Mouse (Mus musculus) limb, embryonic 15.5 days (tissue): ENCODE data around the gene Rbpj. TPM values are rescaled to one million over a fixed set of nuclear protein-coding genes. Genes with fewer than 3 reads are reported as not detected.

Source experiments
- ATAC-seq: fragments of 200-750 bp; cut with Nextera tagmentation; 2 replicates; pipeline ENCODE4 v1.8.0; 2017; ENCODE audit warnings: low read depth, moderate TSS enrichment; ENCODE audit not compliant: insufficient number of reproducible peaks, low FRiP score, low TSS enrichment
- H3K27ac ChIP-seq: fragments of 300-500 bp; sonication (generic); 2 replicates; pipeline ENCODE4 v1.5.1; 2015; ENCODE audit warnings: moderate library complexity, mild to moderate bottlenecking, inconsistent platforms
- H3K27me3 ChIP-seq: fragments of 300-500 bp; sonication (generic); 2 replicates; pipeline ENCODE4 v1.6.1; 2015; ENCODE audit warnings: inconsistent platforms
- H3K36me3 ChIP-seq: fragments of 300-500 bp; sonication (generic); 2 replicates; pipeline ENCODE4 v1.6.1; 2015; ENCODE audit warnings: inconsistent platforms
- H3K4me1 ChIP-seq: fragments of 300-500 bp; sonication (generic); 2 replicates; pipeline ENCODE4 v1.6.1; 2015; ENCODE audit warnings: inconsistent platforms
- H3K4me2 ChIP-seq: fragments of 300-500 bp; sonication (generic); 2 replicates; pipeline ENCODE4 v1.6.1; 2015; ENCODE audit warnings: mild to moderate bottlenecking, inconsistent platforms
- H3K4me3 ChIP-seq: fragments of 300-500 bp; sonication (generic); 2 replicates; pipeline ENCODE4 v1.5.1; 2015; ENCODE audit warnings: mild to moderate bottlenecking, inconsistent platforms
- H3K9ac ChIP-seq: fragments of 300-500 bp; sonication (generic); 2 replicates; pipeline ENCODE4 v1.6.1; 2015; ENCODE audit warnings: inconsistent platforms
- H3K9me3 ChIP-seq: fragments of 300-500 bp; sonication (generic); 2 replicates; pipeline ENCODE4 v1.6.1; 2016; ENCODE audit warnings: inconsistent platforms
- WGBS: fragments of 180-500 bp; shearing (Covaris S2); methylation state at CpG from one replicate; pipeline ENCODE4 v1.1.7; 2015; 5-methylcytosine and 5-hydroxymethylcytosine counted together
- polyA plus RNA-seq: library from polyadenylated mRNA; unstranded; fragments of >200 nt; fragmentation: Nextera tagmentation; extraction: Ambion mirVana; gene quantifications from 2 replicates; pipeline ENCODE4 v1.2.1, GENCODE M21; 2015

Gene Rbpj
- polyA plus RNA-seq, 1 experiment from 2014 or later: 36.5 TPM

GRCm38 (mm10) chr5:53589172-53589960, 123.4 kb downstream of the Rbpj start:
- peak; percentile 88 for ATAC-seq
- Histone ChIP-seq H3K27me3 (no peaks in the 10 kb centered on the region), H3K4me3 (peak overlapping the region; percentile 89), H3K9ac (peak overlapping the region; percentile 98), H3K36me3 (no peaks in the 10 kb centered on the region), H3K4me2 (peak overlapping the region; percentile 96), H3K4me1 (peaks cover 27% of the 10 kb centered on the region), H3K27ac (peak overlapping the region; percentile 99), H3K9me3 (no peaks in the 10 kb centered on the region)
- under 1% methylated on average over 72 of the region's 72 CpGs for WGBS

DNA sequence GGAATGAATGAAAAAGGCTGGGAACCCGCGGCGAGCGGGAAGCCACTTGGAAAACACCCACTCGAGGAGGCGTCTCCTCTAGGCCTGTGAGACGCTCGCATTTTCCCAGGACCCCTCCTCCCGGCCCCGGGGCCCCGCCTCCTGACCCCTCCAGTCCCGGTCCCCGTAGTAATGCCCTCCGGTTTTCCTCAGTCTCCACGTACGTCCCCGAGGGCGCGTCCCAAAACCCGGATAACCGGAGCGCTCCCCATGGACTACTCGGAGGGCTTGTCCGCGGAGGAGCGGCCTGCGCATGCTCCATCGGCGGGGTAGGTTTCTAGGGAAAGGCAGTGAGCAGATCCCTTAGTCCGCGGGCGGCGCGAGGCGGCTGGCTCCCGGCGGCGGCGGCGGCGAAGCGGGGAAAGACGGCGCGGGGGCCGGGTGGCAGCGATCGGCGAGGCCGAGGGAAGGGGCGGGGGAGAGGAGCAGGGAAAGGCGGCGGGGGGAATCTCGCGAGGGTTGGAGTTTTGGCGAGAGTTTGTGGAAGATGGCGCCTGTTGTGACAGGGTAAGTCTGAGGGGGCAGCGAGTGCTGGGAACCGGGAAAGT, 124.3 kb downstream of the Rbpj start:
- Histone ChIP-seq H3K9ac (peak overlapping the region; percentile 98), H3K36me3 (no peaks in the 10 kb centered on the region), H3K4me1 (peaks cover 29% of the 10 kb centered on the region), H3K9me3 (no peaks in the 10 kb centered on the region), H3K27me3 (no peaks in the 10 kb centered on the region), H3K27ac (peak overlapping the region; percentile 99), H3K4me2 (peak overlapping the region; percentile 96), H3K4me3 (peak overlapping the region; percentile 89)
- WGBS: under 1% methylated on average over 59 of the region's 59 CpGs
- peak; percentile 91 for ATAC-seq

GRCm38 (mm10) chr5:53590875-53591682, 125.1 kb downstream of the Rbpj start:
- Histone ChIP-seq H3K9ac (peak overlapping the region; percentile 98), H3K27me3 (no peaks in the 10 kb centered on the region), H3K27ac (peak overlapping the region; percentile 99), H3K4me2 (peak overlapping the region; percentile 64), H3K4me1 (peaks cover 29% of the 10 kb centered on the region), H3K9me3 (no peaks in the 10 kb centered on the region), H3K36me3 (no peaks in the 10 kb centered on the region), H3K4me3 (peak overlapping the region; percentile 89)
- WGBS: under 1% methylated on average over 52 of the region's 67 CpGs
- no peak for ATAC-seq

DNA sequence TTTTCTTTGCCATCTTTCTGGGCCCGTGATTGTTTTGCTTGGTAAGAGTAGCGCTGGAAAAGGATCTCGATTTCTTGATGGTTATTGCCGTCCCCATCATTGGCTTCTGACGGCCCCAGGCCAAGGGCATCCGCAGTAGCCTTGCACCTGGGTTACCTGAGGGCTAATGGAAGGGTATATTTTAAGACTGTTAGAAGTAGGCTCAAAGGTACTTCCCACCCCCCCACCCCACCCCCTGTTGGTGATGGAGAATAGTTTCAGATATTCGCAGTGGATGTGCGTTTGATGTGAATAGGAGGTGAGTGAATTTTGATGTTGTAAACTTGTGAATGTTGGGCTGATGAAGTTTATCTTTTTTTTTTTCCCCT, 125.7 kb downstream of the Rbpj start:
- no peaks in the 10 kb centered on the region for H3K9me3 ChIP-seq
- peaks cover 29% of the 10 kb centered on the region for H3K4me1 ChIP-seq
- H3K4me3 ChIP-seq: peak overlapping the region; percentile 89
- peak overlapping the region; percentile 98 for H3K9ac ChIP-seq
- no peaks in the 10 kb centered on the region for H3K36me3 ChIP-seq
- 3% methylated on average over 8 of the region's 8 CpGs for WGBS
- H3K4me2 ChIP-seq: peak overlapping the region; percentile 64
- ATAC-seq: no peak
- H3K27me3 ChIP-seq: no peaks in the 10 kb centered on the region
- no peak overlapping the region; the same call in 1 of the 2 replicates for H3K27ac ChIP-seq

DNA sequence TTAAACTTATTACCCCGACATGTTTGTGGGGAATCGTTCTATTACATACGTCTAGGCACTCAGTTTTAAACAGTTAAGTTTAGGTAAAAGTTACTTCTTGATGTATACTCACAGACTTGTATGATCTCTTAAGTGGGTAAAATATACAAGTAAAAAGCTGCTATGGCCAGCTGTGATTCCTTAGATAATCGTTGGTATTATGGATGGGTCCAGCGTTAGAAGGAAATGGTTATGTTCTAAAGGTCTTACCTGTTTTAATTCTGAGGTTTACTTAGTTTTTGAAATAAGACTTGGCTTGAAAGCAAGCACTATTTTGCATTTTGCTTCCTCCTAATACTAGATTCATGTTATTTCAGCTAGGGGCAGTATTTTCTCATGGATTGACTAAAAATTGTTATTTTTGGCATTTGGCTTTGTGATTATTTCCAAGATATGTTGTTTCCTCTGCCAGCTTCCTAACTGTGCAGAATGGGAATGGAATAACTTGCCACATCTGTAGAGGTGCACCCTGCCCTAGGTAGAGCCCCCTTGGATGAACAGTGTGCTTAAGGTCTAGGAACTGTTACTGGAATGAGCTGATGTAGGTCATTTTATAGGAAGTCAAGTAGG, 127.2 kb downstream of the Rbpj start:
- peaks cover 34% of the 10 kb centered on the region for H3K4me1 ChIP-seq
- no peak overlapping the region for H3K9ac ChIP-seq
- WGBS: 74% methylated on average over 5 of the region's 5 CpGs
- no peak overlapping the region for H3K4me3 ChIP-seq
- H3K9me3 ChIP-seq: no peaks in the 10 kb centered on the region
- ATAC-seq: no peak
- no peak overlapping the region for H3K27ac ChIP-seq
- H3K36me3 ChIP-seq: no peaks in the 10 kb centered on the region
- no peak overlapping the region for H3K4me2 ChIP-seq
- H3K27me3 ChIP-seq: no peaks in the 10 kb centered on the region

- ATAC-seq: no peak
- H3K36me3 ChIP-seq: no peaks in the 10 kb centered on the region
- H3K9ac ChIP-seq: no peak overlapping the region
- peaks cover 29% of the 10 kb centered on the region for H3K4me1 ChIP-seq
- 27% methylated on average over 4 of the region's 4 CpGs for WGBS
- no peaks in the 10 kb centered on the region for H3K27me3 ChIP-seq
- no peak overlapping the region for H3K4me3 ChIP-seq
- no peaks in the 10 kb centered on the region for H3K9me3 ChIP-seq
- no peak overlapping the region for H3K4me2 ChIP-seq
- H3K27ac ChIP-seq: no peak overlapping the region
Observed at GRCm38 (mm10) chr5:53594274-53594673, 128.3 kb downstream of the Rbpj start.

DNA sequence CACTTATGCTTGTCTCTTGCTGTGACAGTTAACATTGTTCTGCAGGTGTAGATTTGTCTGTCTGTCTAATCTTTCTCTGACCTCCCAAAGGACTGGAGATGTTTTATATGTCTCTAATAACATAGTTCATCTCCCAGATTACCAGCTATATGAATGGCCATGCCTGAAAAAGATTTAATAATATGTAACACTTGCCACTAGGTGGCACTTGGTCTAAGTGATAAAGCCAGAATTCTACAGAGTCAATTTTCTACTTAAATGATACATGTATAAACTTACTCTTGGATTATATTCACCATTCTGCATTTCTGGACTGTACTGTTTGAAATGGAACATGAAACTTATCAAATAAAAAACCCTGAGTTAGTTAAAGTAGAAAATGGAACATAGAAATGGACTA, 132.6 kb downstream of the Rbpj start:
- H3K27ac ChIP-seq: no peak overlapping the region
- H3K9ac ChIP-seq: no peak overlapping the region
- H3K36me3 ChIP-seq: no peaks in the 10 kb centered on the region
- H3K9me3 ChIP-seq: no peaks in the 10 kb centered on the region
- H3K4me2 ChIP-seq: no peak overlapping the region
- H3K4me3 ChIP-seq: no peak overlapping the region
- no peak for ATAC-seq
- H3K27me3 ChIP-seq: no peaks in the 10 kb centered on the region
- peaks cover 15% of the 10 kb centered on the region for H3K4me1 ChIP-seq

- no peaks in the 10 kb centered on the region for H3K36me3 ChIP-seq
- peaks cover 12% of the 10 kb centered on the region for H3K4me1 ChIP-seq
- H3K4me2 ChIP-seq: no peak overlapping the region
- no peaks in the 10 kb centered on the region for H3K9me3 ChIP-seq
- 94% methylated on average over 1 of the region's 1 CpGs for WGBS
- no peak for ATAC-seq
- H3K4me3 ChIP-seq: no peak overlapping the region
- no peak overlapping the region for H3K27ac ChIP-seq
- no peaks in the 10 kb centered on the region for H3K27me3 ChIP-seq
- no peak overlapping the region for H3K9ac ChIP-seq
Observed at GRCm38 (mm10) chr5:53599116-53599515, 133.2 kb downstream of the Rbpj start.

DNA sequence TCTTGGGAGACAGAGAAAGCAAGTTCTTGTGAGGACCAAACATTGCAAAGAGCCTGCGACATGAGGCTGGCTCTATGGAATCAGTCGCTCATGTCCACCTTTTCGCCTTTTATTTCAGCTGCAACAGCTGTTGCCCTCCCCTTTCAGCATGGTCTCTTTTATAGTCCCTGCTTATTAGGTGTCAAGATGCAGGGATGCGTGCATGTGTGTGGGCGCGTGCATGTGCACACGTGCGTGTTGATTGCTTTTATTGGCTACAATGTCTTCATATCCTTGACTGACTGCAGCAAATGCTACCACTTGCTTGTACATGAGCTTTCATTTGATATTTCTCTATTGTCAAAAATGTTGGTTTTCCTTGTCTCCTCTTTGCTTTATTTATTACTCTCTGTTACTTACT, 136.2 kb downstream of the Rbpj start:
- ATAC-seq: no peak
- H3K4me1 ChIP-seq: peaks cover 8% of the 10 kb centered on the region; the same call in 1 of the 2 replicates
- H3K27ac ChIP-seq: no peak overlapping the region
- no peaks in the 10 kb centered on the region for H3K9me3 ChIP-seq
- H3K36me3 ChIP-seq: no peaks in the 10 kb centered on the region
- H3K9ac ChIP-seq: no peak overlapping the region
- 52% methylated on average over 8 of the region's 8 CpGs for WGBS
- no peak overlapping the region for H3K4me2 ChIP-seq
- no peak overlapping the region for H3K4me3 ChIP-seq
- H3K27me3 ChIP-seq: no peaks in the 10 kb centered on the region

DNA sequence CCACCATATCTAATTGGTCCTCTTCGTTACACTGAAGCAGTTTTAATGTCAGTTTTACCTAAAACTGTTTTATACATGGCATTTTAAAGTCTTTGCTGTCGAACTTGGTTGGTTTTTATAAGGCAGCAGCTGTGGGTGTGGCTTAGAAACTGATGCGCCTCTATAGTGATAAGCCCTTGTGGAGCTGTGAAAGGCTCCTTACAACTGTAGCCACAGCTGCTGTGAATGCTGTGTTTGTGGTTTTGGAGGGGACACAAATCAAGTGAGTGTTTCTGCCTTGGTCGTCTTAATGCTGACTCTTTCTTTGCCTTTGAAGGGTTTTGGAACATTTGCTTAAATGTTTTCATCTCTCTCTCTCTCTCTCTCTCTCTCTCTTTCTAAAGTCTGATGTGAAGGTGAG, 139.5 kb downstream of the Rbpj start:
- WGBS: 70% methylated on average over 4 of the region's 4 CpGs
- Histone ChIP-seq H3K4me3 (no peak overlapping the region), H3K4me2 (no peak overlapping the region), H3K27ac (no peak overlapping the region), H3K9ac (no peak overlapping the region), H3K36me3 (no peaks in the 10 kb centered on the region), H3K27me3 (no peaks in the 10 kb centered on the region), H3K9me3 (no peaks in the 10 kb centered on the region), H3K4me1 (peaks cover 3% of the 10 kb centered on the region; the same call in 1 of the 2 replicates)
- no peak for ATAC-seq

- WGBS: 59% methylated on average over 9 of the region's 9 CpGs
- H3K4me2 ChIP-seq: no peak overlapping the region
- H3K36me3 ChIP-seq: no peaks in the 10 kb centered on the region
- H3K9ac ChIP-seq: no peak overlapping the region
- H3K9me3 ChIP-seq: no peaks in the 10 kb centered on the region
- H3K27me3 ChIP-seq: no peaks in the 10 kb centered on the region
- no peaks in the 10 kb centered on the region; the same call in 1 of the 2 replicates for H3K4me1 ChIP-seq
- no peak overlapping the region for H3K27ac ChIP-seq
- no peak overlapping the region for H3K4me3 ChIP-seq
- no peak for ATAC-seq
Observed at GRCm38 (mm10) chr5:53607230-53607996, 141.5 kb downstream of the Rbpj start.
